Mouse (Mus musculus) NIH3T3 (cell line): Measurements from ENCODE around the gene Reep3.
A peak's percentile ranks its signal among the peaks of the same experiment; 100 is the strongest.

Experiments
- DNase-seq: peaks from one replicate; pipeline ENCODE4 v3.0.0-alpha.2; 2012; ENCODE audit warnings: low read depth

Gene Reep3

DNA sequence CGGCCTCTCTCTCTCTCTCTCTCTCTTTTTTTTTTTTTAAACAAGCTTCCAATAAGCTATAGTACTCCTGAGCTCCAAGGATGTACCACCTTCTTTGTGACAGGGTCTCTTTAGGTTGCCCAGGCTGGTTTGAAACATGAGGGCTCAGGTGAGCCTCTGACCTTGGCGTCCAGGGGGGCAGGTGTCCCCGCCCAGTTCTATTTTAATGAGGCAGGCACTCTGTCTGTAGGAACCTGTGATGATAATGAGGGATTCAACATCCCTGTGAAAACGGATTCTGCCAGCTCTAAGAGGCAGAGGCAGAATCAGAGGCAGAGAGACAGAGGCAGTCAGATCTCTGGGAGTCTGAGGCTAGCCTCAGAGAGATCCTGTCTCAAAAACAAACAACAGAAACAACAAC, 14.2 kb downstream of the Reep3 start:
- DNase-seq, result no peak

DNA sequence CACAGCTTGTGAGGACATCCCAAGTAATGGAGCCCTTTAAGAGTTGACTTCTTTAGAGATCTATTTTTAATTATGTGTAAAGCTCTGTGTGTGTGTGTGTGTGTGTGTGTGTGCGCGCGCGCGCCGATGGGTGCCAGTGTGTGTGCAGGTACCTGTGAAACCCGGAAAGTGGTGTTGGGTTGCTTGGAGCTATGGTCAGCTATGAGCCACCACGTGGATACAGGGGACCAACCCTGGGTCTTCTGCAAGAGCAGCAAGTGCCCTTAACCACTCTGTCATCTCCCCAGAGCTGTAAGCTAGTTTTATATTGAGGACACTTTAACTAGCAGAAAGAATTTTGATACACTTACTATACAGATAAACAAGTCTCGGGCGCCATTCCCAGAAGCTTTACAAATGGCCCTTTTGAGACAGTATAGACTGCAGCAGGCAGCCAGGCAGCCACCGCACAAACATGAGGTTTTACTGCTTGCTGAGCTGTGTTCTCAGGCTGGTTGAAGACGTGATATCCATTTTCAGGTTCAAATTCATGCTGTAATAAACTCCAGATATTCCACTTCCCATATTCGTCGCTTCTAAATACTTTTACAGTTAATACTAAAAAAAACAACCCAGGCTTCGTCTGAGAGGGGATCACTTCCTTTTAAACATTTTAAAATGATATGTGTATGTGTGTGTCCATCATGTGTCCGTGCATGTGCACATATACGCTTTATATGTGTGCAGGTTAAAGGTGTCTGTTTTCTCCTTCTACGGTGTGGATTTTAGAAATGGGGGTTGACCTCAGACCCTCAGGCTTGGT, 15.3 kb downstream of the Reep3 start:
- DNase-seq, result no peak

DNA sequence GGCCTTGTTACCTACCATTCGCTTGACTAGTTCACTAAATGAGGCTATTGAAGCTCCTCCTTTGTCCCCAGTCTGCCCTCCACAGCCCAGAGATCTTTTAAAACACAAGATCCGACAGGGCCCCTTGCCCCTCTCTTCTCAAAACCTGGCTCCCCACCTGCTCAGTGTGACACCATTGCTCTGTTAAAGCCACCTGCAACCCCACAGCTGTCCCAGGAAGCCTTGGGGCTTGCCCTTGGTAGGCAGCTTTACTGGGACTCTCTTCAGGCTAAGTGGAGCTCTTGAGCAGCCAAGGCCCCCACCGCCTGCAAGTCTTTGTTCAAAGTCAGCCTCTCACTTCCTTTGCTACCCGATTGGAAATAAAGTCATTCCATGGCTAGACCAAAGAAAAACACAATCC, 17.7 kb downstream of the Reep3 start:
- DNase-seq, result no peak

GRCm38 (mm10) chr10:67075931-67076878, 20.5 kb downstream of the Reep3 start:
- no peak for DNase-seq

GRCm38 (mm10) chr10:67073577-67073976, 23.2 kb downstream of the Reep3 start:
- DNase-seq, result no peak

DNA sequence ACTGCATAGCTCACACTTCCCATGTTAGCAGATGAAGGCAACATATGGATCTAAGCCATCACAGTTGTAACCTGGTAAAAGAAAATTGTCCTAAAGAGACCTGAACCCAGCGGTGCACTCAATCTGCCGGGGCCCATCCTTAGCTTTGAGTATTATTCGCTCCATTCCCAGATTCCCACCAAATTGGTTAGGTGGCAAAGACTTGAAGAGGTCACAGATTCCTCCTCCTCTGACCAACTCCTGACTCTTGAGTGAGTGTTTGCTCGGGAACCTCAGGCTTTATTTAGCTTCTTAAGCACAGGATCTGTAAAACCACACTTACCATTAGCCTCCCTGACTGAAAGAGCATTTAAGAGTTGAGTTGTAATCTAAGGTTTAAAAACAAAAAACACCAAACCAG, 24.1 kb downstream of the Reep3 start:
- DNase-seq, result no peak

- no peak for DNase-seq
Measured at GRCm38 (mm10) chr10:67071884-67072283, 24.9 kb downstream of the Reep3 start.

- peak; percentile 34 for DNase-seq
Measured at GRCm38 (mm10) chr10:67071389-67071788, 25.4 kb downstream of the Reep3 start.

- DNase-seq, result peak; percentile 17
Measured at GRCm38 (mm10) chr10:67069013-67069412, 27.7 kb downstream of the Reep3 start.

GRCm38 (mm10) chr10:67066421-67066820, 30.3 kb downstream of the Reep3 start:
- no peak for DNase-seq

GRCm38 (mm10) chr10:67065927-67066326, 30.8 kb downstream of the Reep3 start:
- no peak for DNase-seq

- no peak for DNase-seq
Measured at GRCm38 (mm10) chr10:67065277-67065887, 31.4 kb downstream of the Reep3 start.

GRCm38 (mm10) chr10:67061823-67062222, 34.9 kb downstream of the Reep3 start:
- DNase-seq, result no peak

- DNase-seq, result peak; percentile 17
Measured at GRCm38 (mm10) chr10:67061367-67061801, 35.4 kb downstream of the Reep3 start.

DNA sequence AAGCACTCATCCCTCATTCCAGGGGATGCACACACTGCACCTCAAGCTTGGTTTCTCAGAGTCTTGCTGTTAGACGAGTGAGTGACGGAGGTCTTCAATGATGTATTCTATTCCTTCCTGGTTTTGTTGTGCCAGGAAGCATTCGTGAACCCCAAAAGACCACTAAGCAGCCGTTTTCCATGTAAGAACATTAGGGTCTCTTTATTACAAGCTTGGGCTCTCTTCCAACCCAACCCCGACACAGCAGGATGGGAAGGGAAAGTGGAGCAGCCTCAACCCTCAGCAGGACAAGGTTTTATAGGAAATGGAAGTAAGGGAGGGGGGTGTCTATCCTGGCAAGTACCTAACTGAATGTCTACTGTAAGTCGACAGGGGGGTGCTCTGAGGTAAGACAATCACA, 38.0 kb downstream of the Reep3 start:
- DNase-seq, result no peak

DNA sequence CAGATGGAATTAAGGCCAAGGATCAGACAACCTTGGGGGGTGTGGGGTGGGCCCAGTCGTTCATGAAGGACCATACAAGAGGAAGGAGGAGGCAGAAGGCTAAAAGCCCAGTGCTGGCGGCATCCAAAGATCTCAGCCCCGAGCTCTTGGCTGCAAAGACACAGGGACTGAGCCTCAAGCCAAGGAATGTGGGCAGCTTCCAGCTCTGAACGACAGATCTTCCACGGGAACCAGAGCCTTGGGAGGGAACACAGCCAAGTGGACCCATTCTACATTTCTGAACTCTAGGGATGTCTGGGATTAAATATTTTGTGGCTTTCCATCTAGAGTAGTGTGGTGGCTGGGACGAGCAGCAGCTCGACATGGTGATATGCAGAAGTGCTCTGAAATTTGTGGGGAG, 38.4 kb downstream of the Reep3 start:
- DNase-seq, result peak; percentile 52

- DNase-seq, result no peak
Measured at GRCm38 (mm10) chr10:67057696-67058095, 39.0 kb downstream of the Reep3 start.

DNA sequence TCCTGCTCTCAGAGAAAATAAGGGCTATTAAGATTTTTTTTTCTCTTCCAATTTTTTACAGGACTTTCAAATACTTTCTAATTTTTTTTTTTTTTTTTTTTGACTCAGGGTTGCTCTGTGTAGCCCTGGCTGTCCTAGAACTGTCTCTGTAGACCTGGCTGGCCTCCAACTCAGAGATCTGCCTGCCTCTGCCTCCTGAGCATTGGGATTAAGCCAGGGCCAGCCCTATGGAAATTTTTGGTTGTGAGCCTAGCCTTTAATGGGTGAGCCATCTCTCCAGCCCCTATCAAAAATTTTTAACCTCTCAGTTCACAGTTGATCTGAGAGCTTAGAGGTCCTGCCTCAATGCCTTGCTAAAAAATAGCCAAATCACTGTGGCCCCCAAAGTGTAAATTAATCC, 39.5 kb downstream of the Reep3 start:
- no peak for DNase-seq

- DNase-seq, result peak; percentile 11
Measured at GRCm38 (mm10) chr10:67055867-67056856, 40.6 kb downstream of the Reep3 start.

DNA sequence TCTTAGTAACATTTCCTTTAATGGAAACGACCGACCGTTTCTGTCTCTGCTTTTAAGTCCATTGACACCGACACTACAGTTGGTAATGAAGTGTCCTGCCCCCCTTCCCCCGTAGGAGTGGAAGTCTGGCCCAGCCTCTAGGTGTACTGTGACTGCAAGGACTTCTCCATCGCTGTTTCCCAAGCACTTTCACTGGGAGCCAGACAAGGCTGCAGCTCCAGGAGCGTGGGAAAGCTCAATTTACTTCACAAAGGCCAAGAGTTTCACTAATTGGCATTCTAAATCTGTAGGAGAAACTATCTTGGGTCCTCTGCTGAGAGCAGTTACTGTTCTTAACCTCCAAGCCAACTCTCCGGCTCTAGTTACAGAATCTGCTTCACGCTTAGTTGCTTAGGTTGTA, 43.3 kb downstream of the Reep3 start:
- no peak for DNase-seq

- DNase-seq, result no peak
Measured at GRCm38 (mm10) chr10:67052429-67052828, 44.3 kb downstream of the Reep3 start.
